Mouse (Mus musculus): ENCODE results near the gene Syt2. TPM values are rescaled to one million over a fixed set of nuclear protein-coding genes. Genes with fewer than 3 reads are reported as not detected.

Syt2 gene
- polyA plus RNA-seq, 1 experiment = 0.01 TPM

- peaks cover 74% of the 10 kb centered on the region for H3K27me3 ChIP-seq (ENCODE audit: control insufficient read depth)
- no peak for TF ChIP-seq GATA1 (IDR thresholded peaks at IDR 0.05; ENCODE audit: low read length)
- no peak for TF ChIP-seq TAL1 (IDR thresholded peaks at IDR 0.05; ENCODE audit: low read length)
These were observed 2.8 kb upstream of the Syt2 start for GRCm38 (mm10) chr1:134643702-134644101.

GRCm38 (mm10) chr1:134645408-134646200 lies 873 bp upstream of the Syt2 start:
- Histone ChIP-seq H3K9me3 (ENCODE audit: control insufficient read depth, low read length) (peaks cover 5% of the 10 kb centered on the region; the same call in 1 of the 2 replicates), H3K27me3 (ENCODE audit: control insufficient read depth) (peaks cover 87% of the 10 kb centered on the region), H3K4me1 (ENCODE audit: control insufficient read depth) (peaks cover 6% of the 10 kb centered on the region), H3K36me3 (ENCODE audit: control insufficient read depth) (no peaks in the 10 kb centered on the region), H3K4me3 (replicated peaks) (no peak overlapping the region)
- TF ChIP-seq TAL1 (IDR thresholded peaks at IDR 0.05; ENCODE audit: low read length) (no peak), GATA1 (IDR thresholded peaks at IDR 0.05; ENCODE audit: low read length) (no peak)

More at GRCm38 (mm10) chr1:134643702-134644101, 2.8 kb upstream of the Syt2 start:
- H3K36me3 ChIP-seq (ENCODE audit: control insufficient read depth) = no peaks in the 10 kb centered on the region
- peaks cover 5% of the 10 kb centered on the region; the same call in 1 of the 2 replicates for H3K9me3 ChIP-seq (ENCODE audit: control insufficient read depth, low read length)
- H3K4me1 ChIP-seq (ENCODE audit: control insufficient read depth) = peaks cover 6% of the 10 kb centered on the region
- H3K4me3 ChIP-seq (replicated peaks) = no peak overlapping the region

- Histone ChIP-seq H3K4me3 (replicated peaks) (no peak overlapping the region), H3K36me3 (ENCODE audit: control insufficient read depth) (no peaks in the 10 kb centered on the region), H3K27me3 (ENCODE audit: control insufficient read depth) (peaks cover 89% of the 10 kb centered on the region), H3K4me1 (ENCODE audit: control insufficient read depth) (peaks cover 8% of the 10 kb centered on the region), H3K9me3 (ENCODE audit: control insufficient read depth, low read length) (peaks cover 5% of the 10 kb centered on the region; the same call in 1 of the 2 replicates)
- TF ChIP-seq GATA1 (IDR thresholded peaks at IDR 0.05; ENCODE audit: low read length) (no peak), TAL1 (IDR thresholded peaks at IDR 0.05; ENCODE audit: low read length) (no peak)
These were observed 446 bp downstream of the Syt2 start for GRCm38 (mm10) chr1:134646963-134647282.

- Histone ChIP-seq H3K36me3 (ENCODE audit: control insufficient read depth) (no peaks in the 10 kb centered on the region), H3K4me3 (replicated peaks) (no peak overlapping the region), H3K27me3 (ENCODE audit: control insufficient read depth) (peaks cover 82% of the 10 kb centered on the region), H3K4me1 (ENCODE audit: control insufficient read depth) (peaks cover 8% of the 10 kb centered on the region), H3K9me3 (ENCODE audit: control insufficient read depth, low read length) (peaks cover 5% of the 10 kb centered on the region; the same call in 1 of the 2 replicates)
- TF ChIP-seq TAL1 (IDR thresholded peaks at IDR 0.05; ENCODE audit: low read length) (no peak), GATA1 (IDR thresholded peaks at IDR 0.05; ENCODE audit: low read length) (no peak)
These were observed 1.1 kb downstream of the Syt2 start for GRCm38 (mm10) chr1:134647591-134647990.

GRCm38 (mm10) chr1:134650816-134651215 lies 4.3 kb downstream of the Syt2 start:
- peaks cover 54% of the 10 kb centered on the region for H3K27me3 ChIP-seq (ENCODE audit: control insufficient read depth)
- peaks cover 5% of the 10 kb centered on the region; the same call in 1 of the 2 replicates for H3K9me3 ChIP-seq (ENCODE audit: control insufficient read depth, low read length)
- H3K4me3 ChIP-seq (replicated peaks) = no peak overlapping the region
- no peaks in the 10 kb centered on the region for H3K36me3 ChIP-seq (ENCODE audit: control insufficient read depth)
- H3K4me1 ChIP-seq (ENCODE audit: control insufficient read depth) = peaks cover 8% of the 10 kb centered on the region
- TF ChIP-seq GATA1 (IDR thresholded peaks at IDR 0.05; ENCODE audit: low read length) = no peak
- no peak for TF ChIP-seq TAL1 (IDR thresholded peaks at IDR 0.05; ENCODE audit: low read length)

GRCm38 (mm10) chr1:134651268-134651850 lies 4.9 kb downstream of the Syt2 start:
- peaks cover 3% of the 10 kb centered on the region; the same call in 1 of the 2 replicates for H3K9me3 ChIP-seq (ENCODE audit: control insufficient read depth, low read length)
- H3K36me3 ChIP-seq (ENCODE audit: control insufficient read depth) = no peaks in the 10 kb centered on the region
- no peak for TF ChIP-seq TAL1 (IDR thresholded peaks at IDR 0.05; ENCODE audit: low read length)
- no peak for TF ChIP-seq GATA1 (IDR thresholded peaks at IDR 0.05; ENCODE audit: low read length)
- H3K27me3 ChIP-seq (ENCODE audit: control insufficient read depth) = peaks cover 49% of the 10 kb centered on the region
- H3K4me1 ChIP-seq (ENCODE audit: control insufficient read depth) = peaks cover 6% of the 10 kb centered on the region
- H3K4me3 ChIP-seq (replicated peaks) = no peak overlapping the region

- peaks cover 43% of the 10 kb centered on the region for H3K27me3 ChIP-seq (ENCODE audit: control insufficient read depth)
- H3K9me3 ChIP-seq (ENCODE audit: control insufficient read depth, low read length) = no peaks in the 10 kb centered on the region; the same call in 1 of the 2 replicates
- no peaks in the 10 kb centered on the region for H3K36me3 ChIP-seq (ENCODE audit: control insufficient read depth)
- H3K4me3 ChIP-seq (replicated peaks) = no peak overlapping the region
- H3K4me1 ChIP-seq (ENCODE audit: control insufficient read depth) = peaks cover 2% of the 10 kb centered on the region
- no peak for TF ChIP-seq GATA1 (IDR thresholded peaks at IDR 0.05; ENCODE audit: low read length)
- no peak for TF ChIP-seq TAL1 (IDR thresholded peaks at IDR 0.05; ENCODE audit: low read length)
These were observed 5.4 kb downstream of the Syt2 start for GRCm38 (mm10) chr1:134651851-134652398.

GRCm38 (mm10) chr1:134653603-134654257 lies 7.3 kb downstream of the Syt2 start:
- Histone ChIP-seq H3K27me3 (ENCODE audit: control insufficient read depth) (peaks cover 25% of the 10 kb centered on the region), H3K9me3 (ENCODE audit: control insufficient read depth, low read length) (no peaks in the 10 kb centered on the region), H3K4me1 (ENCODE audit: control insufficient read depth) (peaks cover 2% of the 10 kb centered on the region), H3K4me3 (replicated peaks) (no peak overlapping the region), H3K36me3 (ENCODE audit: control insufficient read depth) (no peaks in the 10 kb centered on the region)
- TF ChIP-seq TAL1 (IDR thresholded peaks at IDR 0.05; ENCODE audit: low read length) = no peak
- no peak for TF ChIP-seq GATA1 (IDR thresholded peaks at IDR 0.05; ENCODE audit: low read length)

- H3K36me3 ChIP-seq (ENCODE audit: control insufficient read depth) = no peaks in the 10 kb centered on the region
- H3K27me3 ChIP-seq (ENCODE audit: control insufficient read depth) = no peaks in the 10 kb centered on the region; the same call in none of the 2 replicates
- TF ChIP-seq TAL1 (IDR thresholded peaks at IDR 0.05; ENCODE audit: low read length) (no peak), GATA1 (IDR thresholded peaks at IDR 0.05; ENCODE audit: low read length) (no peak)
- no peak overlapping the region for H3K4me3 ChIP-seq (replicated peaks)
- H3K4me1 ChIP-seq (ENCODE audit: control insufficient read depth) = no peaks in the 10 kb centered on the region
- no peaks in the 10 kb centered on the region for H3K9me3 ChIP-seq (ENCODE audit: control insufficient read depth, low read length)
These were observed 12.4 kb downstream of the Syt2 start for GRCm38 (mm10) chr1:134658841-134659240.

Data from erythroblast, embryonic 14.5 days (primary cell).